Mouse (Mus musculus): ENCODE measurements around the gene Slc39a11.

- TF ChIP-seq CTCF (IDR thresholded peaks at IDR 0.05; ENCODE audit: low read depth, low read length), result no peak
- TF ChIP-seq TAL1 (conservative IDR thresholded peaks at IDR 0.05; ENCODE audit: low read depth, low read length), result no peak
These were observed 297.6 kb downstream of the Slc39a11 start for GRCm38 (mm10) chr11:113352085-113352815.
